Mouse (Mus musculus) MEL (cell line): ENCODE measurements around the gene S1pr3.

ENCODE experiments used
- CTCF ChIP-seq, 3 experiments: IDR thresholded peaks in 2 of 3; conservative IDR thresholded peaks in 1 of 3; 2 replicates each; pipeline ENCODE4 v1.5.1; 2011 to 2012; ENCODE audit warnings: low read length in 3 of 3, low read depth in 2 of 3, mild to moderate bottlenecking in 2 of 3, improper control_type of control experiment in 1 of 3, inconsistent platforms in 1 of 3, mixed read lengths in 1 of 3, moderate library complexity in 1 of 3; ENCODE audit not compliant: control insufficient read depth in 1 of 3, insufficient read depth in 1 of 3, poor library complexity in 1 of 3, severe bottlenecking in 1 of 3
- E2F4 ChIP-seq: IDR thresholded peaks from 2 replicates; pipeline ENCODE4 v1.6.1; 2011; ENCODE audit warnings: low read depth, low read length, improper control_type of control experiment, borderline replicate concordance
- ELF1 ChIP-seq: IDR thresholded peaks from 2 replicates; pipeline ENCODE4 v1.6.1; 2014; ENCODE audit warnings: low read depth, mild to moderate bottlenecking, inconsistent platforms, low read length, improper control_type of control experiment, moderate library complexity
- MAFK ChIP-seq: IDR thresholded peaks from 2 replicates; pipeline ENCODE4 v1.6.1; 2011; ENCODE audit warnings: low read depth, mild to moderate bottlenecking, low read length, improper control_type of control experiment, borderline replicate concordance
- MAX ChIP-seq: IDR thresholded peaks from 2 replicates; pipeline ENCODE4 v1.6.1; 2011; ENCODE audit warnings: low read length, improper control_type of control experiment
- MXI1 ChIP-seq: IDR thresholded peaks from 2 replicates; pipeline ENCODE4 v1.6.1; 2011; ENCODE audit warnings: mild to moderate bottlenecking, low read depth, low read length, improper control_type of control experiment
- MYC ChIP-seq: IDR thresholded peaks from 2 replicates; pipeline ENCODE4 v1.6.1; 2011; ENCODE audit warnings: low read depth, mild to moderate bottlenecking, low read length, improper control_type of control experiment, moderate library complexity
- NRF1 ChIP-seq: IDR thresholded peaks from 2 replicates; pipeline ENCODE4 v1.6.1; 2014; ENCODE audit warnings: low read depth, mild to moderate bottlenecking, inconsistent platforms, low read length, improper control_type of control experiment, moderate library complexity; ENCODE audit not compliant: poor library complexity, insufficient read depth, severe bottlenecking

- no peak for TF ChIP-seq CTCF (IDR thresholded peaks at IDR 0.05 in 2 of 3, conservative IDR thresholded peaks at IDR 0.05 in 1 of 3; ENCODE audit: control insufficient read depth in 1 of 3, insufficient read depth in 1 of 3, low read depth in 2 of 3, low read length in 3 of 3, poor library complexity in 1 of 3, severe bottlenecking in 1 of 3)
- TF ChIP-seq MAX = no peak
- TF ChIP-seq MAFK = no peak
- no peak for TF ChIP-seq MYC
- no peak for TF ChIP-seq E2F4
- no peak for TF ChIP-seq NRF1
- no peak for TF ChIP-seq MXI1
- no peak for TF ChIP-seq ELF1
These were observed 10.0 kb downstream of the S1pr3 start for GRCm38 (mm10) chr13:51418268-51418941.
